Mouse (Mus musculus): ENCODE data around the gene Ltbp1. TPM values are rescaled to one million over a fixed set of nuclear protein-coding genes. Genes with fewer than 3 reads are reported as not detected.

Ltbp1 gene
- polyA plus RNA-seq, 1 experiment from 2014 or later, result 14.2 TPM

- 74% methylated on average over 6 of the region's 6 CpGs for WGBS
- Histone ChIP-seq H3K9ac (replicated peaks; ENCODE audit: low read length) (no peak overlapping the region), H3K36me3 (replicated peaks; ENCODE audit: control insufficient read depth, insufficient read depth, low read depth, low read length) (no peaks in the 10 kb centered on the region), H3K4me1 (ENCODE audit: control insufficient read depth, insufficient read depth, low read length) (no peaks in the 10 kb centered on the region), H3K4me2 (ENCODE audit: low read depth, low read length) (no peak overlapping the region), H3K4me3 (ENCODE audit: low read depth, low read length) (no peak overlapping the region), H3K27me3 (ENCODE audit: control insufficient read depth, insufficient read depth, low read length) (no peaks in the 10 kb centered on the region), H3K9me3 (replicated peaks; ENCODE audit: control insufficient read depth, low read length) (no peaks in the 10 kb centered on the region), H3K27ac (replicated peaks; ENCODE audit: low read depth, low read length) (no peak overlapping the region)
- DNase-seq (ENCODE audit: low spot score) (no peak), ATAC-seq (replicated peaks; ENCODE audit: insufficient number of reproducible peaks, low FRiP score, low TSS enrichment, low read depth) (no peak)
Measured at GRCm38 (mm10) chr17:75090556-75090955, 85.2 kb downstream of the Ltbp1 start.

GRCm38 (mm10) chr17:75093563-75093962 is 88.2 kb downstream of the Ltbp1 start:
- WGBS, result 92% methylated on average over 3 of the region's 3 CpGs
- Histone ChIP-seq H3K9ac (replicated peaks; ENCODE audit: low read length) (no peak overlapping the region), H3K4me2 (ENCODE audit: low read depth, low read length) (no peak overlapping the region), H3K27me3 (ENCODE audit: control insufficient read depth, insufficient read depth, low read length) (no peaks in the 10 kb centered on the region), H3K36me3 (replicated peaks; ENCODE audit: control insufficient read depth, insufficient read depth, low read depth, low read length) (no peaks in the 10 kb centered on the region), H3K27ac (replicated peaks; ENCODE audit: low read depth, low read length) (no peak overlapping the region), H3K4me3 (ENCODE audit: low read depth, low read length) (no peak overlapping the region), H3K9me3 (replicated peaks; ENCODE audit: control insufficient read depth, low read length) (no peaks in the 10 kb centered on the region), H3K4me1 (ENCODE audit: control insufficient read depth, insufficient read depth, low read length) (no peaks in the 10 kb centered on the region)
- DNase-seq (ENCODE audit: low spot score) (no peak), ATAC-seq (replicated peaks; ENCODE audit: insufficient number of reproducible peaks, low FRiP score, low TSS enrichment, low read depth) (no peak)

DNA sequence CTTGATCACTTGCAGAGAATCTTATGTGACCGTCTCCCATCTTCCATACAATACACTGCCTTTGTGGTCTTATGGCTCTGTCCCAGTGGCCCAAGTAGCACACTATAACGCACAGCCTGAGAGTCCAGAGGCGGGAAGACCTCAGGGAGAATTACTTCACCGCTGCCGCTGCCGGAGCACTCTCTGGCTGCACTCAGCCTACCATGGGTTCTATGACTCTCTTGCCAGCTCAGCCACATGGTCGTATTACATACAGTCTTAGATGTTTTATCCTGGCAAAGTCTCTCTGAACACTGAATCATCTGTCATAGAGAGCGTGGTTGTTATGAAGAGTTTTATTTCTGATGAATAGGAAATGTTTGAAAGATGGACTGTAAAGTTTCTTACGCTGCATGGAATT is 89.2 kb downstream of the Ltbp1 start:
- WGBS, result 84% methylated on average over 9 of the region's 9 CpGs
- Histone ChIP-seq H3K9me3 (replicated peaks; ENCODE audit: control insufficient read depth, low read length) (no peaks in the 10 kb centered on the region), H3K4me1 (ENCODE audit: control insufficient read depth, insufficient read depth, low read length) (no peaks in the 10 kb centered on the region), H3K4me2 (ENCODE audit: low read depth, low read length) (no peak overlapping the region), H3K36me3 (replicated peaks; ENCODE audit: control insufficient read depth, insufficient read depth, low read depth, low read length) (no peaks in the 10 kb centered on the region), H3K4me3 (ENCODE audit: low read depth, low read length) (no peak overlapping the region), H3K27ac (replicated peaks; ENCODE audit: low read depth, low read length) (no peak overlapping the region), H3K27me3 (ENCODE audit: control insufficient read depth, insufficient read depth, low read length) (no peaks in the 10 kb centered on the region), H3K9ac (replicated peaks; ENCODE audit: low read length) (no peak overlapping the region)
- ATAC-seq (replicated peaks; ENCODE audit: insufficient number of reproducible peaks, low FRiP score, low TSS enrichment, low read depth) (no peak), DNase-seq (ENCODE audit: low spot score) (no peak)

GRCm38 (mm10) chr17:75096727-75097126 is 91.4 kb downstream of the Ltbp1 start:
- Histone ChIP-seq H3K36me3 (replicated peaks; ENCODE audit: control insufficient read depth, insufficient read depth, low read depth, low read length) (no peaks in the 10 kb centered on the region), H3K4me1 (ENCODE audit: control insufficient read depth, insufficient read depth, low read length) (no peaks in the 10 kb centered on the region), H3K9me3 (replicated peaks; ENCODE audit: control insufficient read depth, low read length) (no peaks in the 10 kb centered on the region), H3K27me3 (ENCODE audit: control insufficient read depth, insufficient read depth, low read length) (no peaks in the 10 kb centered on the region), H3K27ac (replicated peaks; ENCODE audit: low read depth, low read length) (no peak overlapping the region), H3K4me2 (ENCODE audit: low read depth, low read length) (no peak overlapping the region), H3K4me3 (ENCODE audit: low read depth, low read length) (no peak overlapping the region), H3K9ac (replicated peaks; ENCODE audit: low read length) (no peak overlapping the region)
- no peak for ATAC-seq (replicated peaks; ENCODE audit: insufficient number of reproducible peaks, low FRiP score, low TSS enrichment, low read depth)
- WGBS, result 81% methylated on average over 7 of the region's 7 CpGs
- DNase-seq (ENCODE audit: low spot score), result no peak

GRCm38 (mm10) chr17:75097367-75097766 is 92.0 kb downstream of the Ltbp1 start:
- no peak overlapping the region for H3K4me3 ChIP-seq (ENCODE audit: low read depth, low read length)
- no peak overlapping the region for H3K27ac ChIP-seq (replicated peaks; ENCODE audit: low read depth, low read length)
- no peak overlapping the region for H3K4me2 ChIP-seq (ENCODE audit: low read depth, low read length)
- no peaks in the 10 kb centered on the region for H3K27me3 ChIP-seq (ENCODE audit: control insufficient read depth, insufficient read depth, low read length)
- 60% methylated on average over 3 of the region's 3 CpGs for WGBS
- DNase-seq (ENCODE audit: low spot score), result no peak
- H3K4me1 ChIP-seq (ENCODE audit: control insufficient read depth, insufficient read depth, low read length), result no peaks in the 10 kb centered on the region
- no peaks in the 10 kb centered on the region for H3K36me3 ChIP-seq (replicated peaks; ENCODE audit: control insufficient read depth, insufficient read depth, low read depth, low read length)
- no peaks in the 10 kb centered on the region for H3K9me3 ChIP-seq (replicated peaks; ENCODE audit: control insufficient read depth, low read length)
- no peak overlapping the region for H3K9ac ChIP-seq (replicated peaks; ENCODE audit: low read length)
- ATAC-seq (replicated peaks; ENCODE audit: insufficient number of reproducible peaks, low FRiP score, low TSS enrichment, low read depth), result no peak

DNA sequence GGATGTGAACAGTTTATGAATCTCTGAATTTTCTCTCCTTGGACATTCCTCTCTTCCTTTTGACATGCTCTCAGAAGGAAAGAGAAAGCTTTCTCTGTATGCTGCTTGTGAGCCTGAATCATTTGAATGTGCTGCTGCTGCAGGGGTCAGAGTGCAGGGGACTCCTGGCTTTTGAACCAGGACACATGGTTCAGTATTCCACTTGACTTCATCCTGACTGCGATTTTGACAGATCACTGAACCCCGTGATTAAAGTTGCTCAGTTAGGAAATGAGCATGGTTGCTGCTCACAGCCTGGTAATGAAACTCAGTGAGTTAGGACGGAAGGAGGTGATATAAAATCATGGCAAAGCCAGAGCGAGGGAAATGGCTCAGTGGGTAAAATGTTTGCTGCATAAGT is 95.8 kb downstream of the Ltbp1 start:
- ATAC-seq (replicated peaks; ENCODE audit: insufficient number of reproducible peaks, low FRiP score, low TSS enrichment, low read depth) (no peak), DNase-seq (ENCODE audit: low spot score) (no peak)
- WGBS, result 54% methylated on average over 4 of the region's 4 CpGs

GRCm38 (mm10) chr17:75101994-75102393 is 96.6 kb downstream of the Ltbp1 start:
- Histone ChIP-seq H3K4me3 (ENCODE audit: low read depth, low read length) (no peak overlapping the region), H3K4me2 (ENCODE audit: low read depth, low read length) (no peak overlapping the region), H3K9ac (replicated peaks; ENCODE audit: low read length) (no peak overlapping the region), H3K27me3 (ENCODE audit: control insufficient read depth, insufficient read depth, low read length) (no peaks in the 10 kb centered on the region), H3K27ac (replicated peaks; ENCODE audit: low read depth, low read length) (no peak overlapping the region), H3K4me1 (ENCODE audit: control insufficient read depth, insufficient read depth, low read length) (no peaks in the 10 kb centered on the region), H3K36me3 (replicated peaks; ENCODE audit: control insufficient read depth, insufficient read depth, low read depth, low read length) (no peaks in the 10 kb centered on the region), H3K9me3 (replicated peaks; ENCODE audit: control insufficient read depth, low read length) (no peaks in the 10 kb centered on the region)
- DNase-seq (ENCODE audit: low spot score), result no peak
- 61% methylated on average over 8 of the region's 8 CpGs for WGBS
- ATAC-seq (replicated peaks; ENCODE audit: insufficient number of reproducible peaks, low FRiP score, low TSS enrichment, low read depth), result no peak

More for the DNA sequence above, 95.8 kb downstream of the Ltbp1 start:
- no peak overlapping the region for H3K27ac ChIP-seq (replicated peaks; ENCODE audit: low read depth, low read length)
- H3K4me3 ChIP-seq (ENCODE audit: low read depth, low read length), result no peak overlapping the region
- no peaks in the 10 kb centered on the region for H3K9me3 ChIP-seq (replicated peaks; ENCODE audit: control insufficient read depth, low read length)
- no peak overlapping the region for H3K4me2 ChIP-seq (ENCODE audit: low read depth, low read length)
- H3K27me3 ChIP-seq (ENCODE audit: control insufficient read depth, insufficient read depth, low read length), result no peaks in the 10 kb centered on the region
- no peak overlapping the region for H3K9ac ChIP-seq (replicated peaks; ENCODE audit: low read length)
- no peaks in the 10 kb centered on the region for H3K36me3 ChIP-seq (replicated peaks; ENCODE audit: control insufficient read depth, insufficient read depth, low read depth, low read length)
- H3K4me1 ChIP-seq (ENCODE audit: control insufficient read depth, insufficient read depth, low read length), result no peaks in the 10 kb centered on the region

DNA sequence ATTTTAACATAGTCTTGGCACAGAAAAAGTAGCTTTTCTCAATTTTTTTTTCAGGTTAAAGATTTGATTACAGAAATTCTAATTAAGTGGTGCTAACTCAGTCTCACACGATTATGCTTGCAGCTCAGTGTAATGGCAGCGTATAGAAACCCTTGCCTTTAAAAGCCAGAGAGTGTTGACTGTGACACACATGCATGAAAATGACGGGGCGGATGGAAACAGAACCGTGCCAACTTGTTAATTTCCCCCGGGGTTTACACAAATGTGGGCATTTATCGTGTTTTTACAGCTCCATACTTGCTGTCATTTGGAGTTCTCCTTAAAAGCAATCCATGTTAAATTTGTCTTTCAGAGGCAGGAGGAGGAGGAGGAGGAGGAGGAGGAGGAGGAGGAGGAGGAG is 102.0 kb downstream of the Ltbp1 start:
- Histone ChIP-seq H3K27me3 (ENCODE audit: control insufficient read depth, insufficient read depth, low read length) (no peaks in the 10 kb centered on the region), H3K27ac (replicated peaks; ENCODE audit: low read depth, low read length) (no peak overlapping the region), H3K9me3 (replicated peaks; ENCODE audit: control insufficient read depth, low read length) (no peaks in the 10 kb centered on the region), H3K4me2 (ENCODE audit: low read depth, low read length) (no peak overlapping the region), H3K9ac (replicated peaks; ENCODE audit: low read length) (no peak overlapping the region), H3K4me3 (ENCODE audit: low read depth, low read length) (no peak overlapping the region), H3K4me1 (ENCODE audit: control insufficient read depth, insufficient read depth, low read length) (no peaks in the 10 kb centered on the region), H3K36me3 (replicated peaks; ENCODE audit: control insufficient read depth, insufficient read depth, low read depth, low read length) (no peaks in the 10 kb centered on the region)
- DNase-seq (ENCODE audit: low spot score) (no peak), ATAC-seq (replicated peaks; ENCODE audit: insufficient number of reproducible peaks, low FRiP score, low TSS enrichment, low read depth) (no peak)
- 72% methylated on average over 7 of the region's 7 CpGs for WGBS

All from embryonic facial prominence, embryonic 11.5 days (tissue).